Mouse (Mus musculus): Measurements from ENCODE around the gene Olfr814. TPM values are rescaled to one million over a fixed set of nuclear protein-coding genes. Genes with fewer than 3 reads are reported as not detected.

The Olfr814 gene
- not detected for polyA plus RNA-seq (2014; fragmentation: Illumina TruSeq; extraction: RNeasy Lipid Tissue Mini Kit (QIAGEN cat#74804); ENCODE audit: low read depth, low replicate concordance)

GRCm38 (mm10) chr10:129879751-129880150 lies at the start of gene Olfr814:
TSS of gene Olfr814 (minus strand) at chr10:129879851.

GRCm38 (mm10) chr10:129915497-129915896 lies 35.8 kb upstream of the Olfr814 start, which contains the start of gene Olfr816:
TSS of gene Olfr816 (minus strand) at chr10:129915597.

GRCm38 (mm10) chr10:129905767-129906166 lies 26.1 kb upstream of the Olfr814 start, which contains the start of gene Olfr815:
TSS of gene Olfr815 (minus strand) at chr10:129905867.

GRCm38 (mm10) chr10:129855067-129855466 lies 24.6 kb downstream of the Olfr814 start, which contains the start of gene Olfr813:
TSS of gene Olfr813 (plus strand) at chr10:129855367.

GRCm38 (mm10) chr10:129845994-129846393 lies 33.7 kb downstream of the Olfr814 start, which contains the start of gene Olfr812:
TSS of gene Olfr812 (minus strand) at chr10:129846094.

Other genes with a start within 250 kb of the Olfr814 start
- not detected for gene Olfr799, start 242.4 kb downstream of the Olfr814 start, polyA plus RNA-seq (2014; fragmentation: Illumina TruSeq; extraction: RNeasy Lipid Tissue Mini Kit (QIAGEN cat#74804); ENCODE audit: low read depth, low replicate concordance)
- not detected for gene Olfr800, start 222.2 kb downstream of the Olfr814 start, polyA plus RNA-seq (2014; fragmentation: Illumina TruSeq; extraction: RNeasy Lipid Tissue Mini Kit (QIAGEN cat#74804); ENCODE audit: low read depth, low replicate concordance)
- gene Olfr801, start 206.0 kb downstream of the Olfr814 start, polyA plus RNA-seq (2014; fragmentation: Illumina TruSeq; extraction: RNeasy Lipid Tissue Mini Kit (QIAGEN cat#74804); ENCODE audit: low read depth, low replicate concordance): not detected
- not detected for gene Olfr802, start 191.7 kb downstream of the Olfr814 start, polyA plus RNA-seq (2014; fragmentation: Illumina TruSeq; extraction: RNeasy Lipid Tissue Mini Kit (QIAGEN cat#74804); ENCODE audit: low read depth, low replicate concordance)
- gene Olfr803, start 185.6 kb downstream of the Olfr814 start, polyA plus RNA-seq (2014; fragmentation: Illumina TruSeq; extraction: RNeasy Lipid Tissue Mini Kit (QIAGEN cat#74804); ENCODE audit: low read depth, low replicate concordance): not detected
- not detected for gene Olfr804, start 176.6 kb downstream of the Olfr814 start, polyA plus RNA-seq (2014; fragmentation: Illumina TruSeq; extraction: RNeasy Lipid Tissue Mini Kit (QIAGEN cat#74804); ENCODE audit: low read depth, low replicate concordance)
- gene Olfr805, start 150.5 kb downstream of the Olfr814 start, polyA plus RNA-seq (2014; fragmentation: Illumina TruSeq; extraction: RNeasy Lipid Tissue Mini Kit (QIAGEN cat#74804); ENCODE audit: low read depth, low replicate concordance): not detected
- not detected for gene Olfr806, start 137.9 kb downstream of the Olfr814 start, polyA plus RNA-seq (2014; fragmentation: Illumina TruSeq; extraction: RNeasy Lipid Tissue Mini Kit (QIAGEN cat#74804); ENCODE audit: low read depth, low replicate concordance)
- gene Olfr807, start 122.1 kb downstream of the Olfr814 start, polyA plus RNA-seq (2014; fragmentation: Illumina TruSeq; extraction: RNeasy Lipid Tissue Mini Kit (QIAGEN cat#74804); ENCODE audit: low read depth, low replicate concordance): not detected
- not detected for gene Olfr808, start 114.4 kb downstream of the Olfr814 start, polyA plus RNA-seq (2014; fragmentation: Illumina TruSeq; extraction: RNeasy Lipid Tissue Mini Kit (QIAGEN cat#74804); ENCODE audit: low read depth, low replicate concordance)
- gene Olfr809, start 105.2 kb downstream of the Olfr814 start, polyA plus RNA-seq (2014; fragmentation: Illumina TruSeq; extraction: RNeasy Lipid Tissue Mini Kit (QIAGEN cat#74804); ENCODE audit: low read depth, low replicate concordance): not detected
- not detected for gene Olfr810, start 84.9 kb downstream of the Olfr814 start, polyA plus RNA-seq (2014; fragmentation: Illumina TruSeq; extraction: RNeasy Lipid Tissue Mini Kit (QIAGEN cat#74804); ENCODE audit: low read depth, low replicate concordance)
- gene Olfr811, start 75.5 kb downstream of the Olfr814 start, polyA plus RNA-seq (2014; fragmentation: Illumina TruSeq; extraction: RNeasy Lipid Tissue Mini Kit (QIAGEN cat#74804); ENCODE audit: low read depth, low replicate concordance): not detected
- gene Olfr812, start 33.8 kb downstream of the Olfr814 start, polyA plus RNA-seq (2014; fragmentation: Illumina TruSeq; extraction: RNeasy Lipid Tissue Mini Kit (QIAGEN cat#74804); ENCODE audit: low read depth, low replicate concordance): not detected
- gene Olfr813, start 24.5 kb downstream of the Olfr814 start, polyA plus RNA-seq (2014; fragmentation: Illumina TruSeq; extraction: RNeasy Lipid Tissue Mini Kit (QIAGEN cat#74804); ENCODE audit: low read depth, low replicate concordance): not detected
- not detected for gene Olfr815, start 26.0 kb upstream of the Olfr814 start, polyA plus RNA-seq (2014; fragmentation: Illumina TruSeq; extraction: RNeasy Lipid Tissue Mini Kit (QIAGEN cat#74804); ENCODE audit: low read depth, low replicate concordance)
- not detected for gene Olfr816, start 35.7 kb upstream of the Olfr814 start, polyA plus RNA-seq (2014; fragmentation: Illumina TruSeq; extraction: RNeasy Lipid Tissue Mini Kit (QIAGEN cat#74804); ENCODE audit: low read depth, low replicate concordance)
- gene Olfr818, start 69.2 kb upstream of the Olfr814 start, polyA plus RNA-seq (2014; fragmentation: Illumina TruSeq; extraction: RNeasy Lipid Tissue Mini Kit (QIAGEN cat#74804); ENCODE audit: low read depth, low replicate concordance): not detected
- gene Olfr819, start 87.4 kb upstream of the Olfr814 start, polyA plus RNA-seq (2014; fragmentation: Illumina TruSeq; extraction: RNeasy Lipid Tissue Mini Kit (QIAGEN cat#74804); ENCODE audit: low read depth, low replicate concordance): not detected
- gene Olfr247, start 96.3 kb upstream of the Olfr814 start, polyA plus RNA-seq (2014; fragmentation: Illumina TruSeq; extraction: RNeasy Lipid Tissue Mini Kit (QIAGEN cat#74804); ENCODE audit: low read depth, low replicate concordance): not detected
- gene Gm10310, start 105.2 kb upstream of the Olfr814 start, polyA plus RNA-seq (2014; fragmentation: Illumina TruSeq; extraction: RNeasy Lipid Tissue Mini Kit (QIAGEN cat#74804); ENCODE audit: low read depth, low replicate concordance): not detected
- not detected for gene Olfr820, start 132.8 kb upstream of the Olfr814 start, polyA plus RNA-seq (2014; fragmentation: Illumina TruSeq; extraction: RNeasy Lipid Tissue Mini Kit (QIAGEN cat#74804); ENCODE audit: low read depth, low replicate concordance)
- not detected for gene Olfr821, start 150.5 kb upstream of the Olfr814 start, polyA plus RNA-seq (2014; fragmentation: Illumina TruSeq; extraction: RNeasy Lipid Tissue Mini Kit (QIAGEN cat#74804); ENCODE audit: low read depth, low replicate concordance)
- gene Olfr822, start 191.4 kb upstream of the Olfr814 start, polyA plus RNA-seq (2014; fragmentation: Illumina TruSeq; extraction: RNeasy Lipid Tissue Mini Kit (QIAGEN cat#74804); ENCODE audit: low read depth, low replicate concordance): not detected
- gene Olfr823, start 235.5 kb upstream of the Olfr814 start, polyA plus RNA-seq (2014; fragmentation: Illumina TruSeq; extraction: RNeasy Lipid Tissue Mini Kit (QIAGEN cat#74804); ENCODE audit: low read depth, low replicate concordance): not detected

Data from adrenal gland, adult 10 weeks (tissue).